Mouse (Mus musculus): ENCODE measurements at regions not wholly inside any gene's neighbourhood (a gene's known extent, or its start where the extent isn't known, plus 50 kb on each side); places are given as distances from the start of the nearest gene placed in this dataset.

DNA sequence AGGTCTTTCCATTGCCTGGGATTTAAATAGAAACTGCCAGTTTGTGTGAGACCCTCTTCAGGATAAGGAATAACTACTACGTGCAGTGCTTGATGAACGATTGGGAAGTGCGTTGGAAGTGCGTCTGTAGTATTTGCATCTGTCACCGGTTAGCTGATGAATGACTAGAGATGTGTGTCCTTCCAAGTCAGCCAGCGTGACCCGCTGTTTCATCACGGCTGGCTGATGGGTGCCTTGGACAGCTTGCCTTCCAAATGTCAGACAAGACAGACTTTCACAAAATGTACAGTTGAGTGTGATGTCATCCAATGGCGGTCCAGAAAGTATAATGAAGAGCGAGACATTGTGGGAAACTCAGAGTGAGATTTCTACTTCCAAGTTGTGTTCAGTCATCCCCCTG is 93.9 kb downstream of the Kcnrg start:
- no peak for TF ChIP-seq CTCF (IDR thresholded peaks at IDR 0.05; ENCODE audit: control insufficient read depth, insufficient read depth, insufficient read length)
- no peak for TF ChIP-seq USF1 (IDR thresholded peaks at IDR 0.05; ENCODE audit: low read depth)

Measured in C2C12 (cell line).